Mouse (Mus musculus): ENCODE measurements at regions not wholly inside any gene's neighbourhood (a gene's known extent, or its start where the extent isn't known, plus 50 kb on each side); places are given as distances from the start of the nearest gene placed in this dataset.

GRCm38 (mm10) chr3:52563595-52563994 is 295.5 kb downstream of the Foxo1 start:
- TF ChIP-seq CTCF (IDR thresholded peaks at IDR 0.05; ENCODE audit: low read depth): no peak
- Histone ChIP-seq H3K4me3 (ENCODE audit: low read depth, low read length) (no peak overlapping the region), H3K27me3 (replicated peaks; ENCODE audit: control insufficient read depth, insufficient read depth, low read length) (no peaks in the 10 kb centered on the region), H3K9ac (ENCODE audit: low read depth, low read length) (no peak overlapping the region), H3K36me3 (ENCODE audit: control insufficient read depth, insufficient read depth) (no peaks in the 10 kb centered on the region), H3K27ac (ENCODE audit: low read depth, low read length) (no peak overlapping the region), H3K9me3 (ENCODE audit: control insufficient read depth) (no peaks in the 10 kb centered on the region), H3K4me1 (replicated peaks; ENCODE audit: control insufficient read depth, insufficient read depth, low read length) (no peaks in the 10 kb centered on the region), H3K4me2 (replicated peaks; ENCODE audit: low read depth) (no peak overlapping the region)
- ATAC-seq: no peak
- WGBS: 79% methylated on average over 5 of the region's 5 CpGs

- 61% methylated on average over 5 of the region's 5 CpGs for WGBS
- no peak for ATAC-seq
These were observed 294.7 kb downstream of the Foxo1 start for GRCm38 (mm10) chr3:52562816-52563215.

GRCm38 (mm10) chr3:52559481-52559880 is 291.3 kb downstream of the Foxo1 start:
- WGBS: 85% methylated on average over 10 of the region's 10 CpGs
- Histone ChIP-seq H3K27me3 (replicated peaks; ENCODE audit: control insufficient read depth, insufficient read depth, low read length) (no peaks in the 10 kb centered on the region), H3K4me3 (ENCODE audit: low read depth, low read length) (no peak overlapping the region), H3K4me1 (replicated peaks; ENCODE audit: control insufficient read depth, insufficient read depth, low read length) (no peaks in the 10 kb centered on the region), H3K4me2 (replicated peaks; ENCODE audit: low read depth) (no peak overlapping the region), H3K36me3 (ENCODE audit: control insufficient read depth, insufficient read depth) (no peaks in the 10 kb centered on the region), H3K9ac (ENCODE audit: low read depth, low read length) (no peak overlapping the region), H3K9me3 (ENCODE audit: control insufficient read depth) (no peaks in the 10 kb centered on the region), H3K27ac (ENCODE audit: low read depth, low read length) (no peak overlapping the region)
- ATAC-seq: no peak
- no peak for TF ChIP-seq CTCF (IDR thresholded peaks at IDR 0.05; ENCODE audit: low read depth)

More at GRCm38 (mm10) chr3:52562816-52563215, 294.7 kb downstream of the Foxo1 start:
- Histone ChIP-seq H3K36me3 (ENCODE audit: control insufficient read depth, insufficient read depth) (no peaks in the 10 kb centered on the region), H3K27ac (ENCODE audit: low read depth, low read length) (no peak overlapping the region), H3K9me3 (ENCODE audit: control insufficient read depth) (no peaks in the 10 kb centered on the region), H3K4me3 (ENCODE audit: low read depth, low read length) (no peak overlapping the region), H3K27me3 (replicated peaks; ENCODE audit: control insufficient read depth, insufficient read depth, low read length) (no peaks in the 10 kb centered on the region), H3K4me1 (replicated peaks; ENCODE audit: control insufficient read depth, insufficient read depth, low read length) (no peaks in the 10 kb centered on the region), H3K4me2 (replicated peaks; ENCODE audit: low read depth) (no peak overlapping the region), H3K9ac (ENCODE audit: low read depth, low read length) (no peak overlapping the region)
- no peak for TF ChIP-seq CTCF (IDR thresholded peaks at IDR 0.05; ENCODE audit: low read depth)

GRCm38 (mm10) chr3:52558765-52559164 is 290.6 kb downstream of the Foxo1 start:
- Histone ChIP-seq H3K27me3 (replicated peaks; ENCODE audit: control insufficient read depth, insufficient read depth, low read length) (no peaks in the 10 kb centered on the region), H3K9me3 (ENCODE audit: control insufficient read depth) (no peaks in the 10 kb centered on the region), H3K4me1 (replicated peaks; ENCODE audit: control insufficient read depth, insufficient read depth, low read length) (no peaks in the 10 kb centered on the region), H3K9ac (ENCODE audit: low read depth, low read length) (no peak overlapping the region), H3K4me3 (ENCODE audit: low read depth, low read length) (no peak overlapping the region), H3K27ac (ENCODE audit: low read depth, low read length) (no peak overlapping the region), H3K4me2 (replicated peaks; ENCODE audit: low read depth) (no peak overlapping the region), H3K36me3 (ENCODE audit: control insufficient read depth, insufficient read depth) (no peaks in the 10 kb centered on the region)
- no peak for TF ChIP-seq CTCF (IDR thresholded peaks at IDR 0.05; ENCODE audit: low read depth)
- ATAC-seq: no peak
- 93% methylated on average over 6 of the region's 6 CpGs for WGBS

- WGBS: 80% methylated on average over 4 of the region's 4 CpGs
- Histone ChIP-seq H3K36me3 (ENCODE audit: control insufficient read depth, insufficient read depth) (no peaks in the 10 kb centered on the region), H3K27ac (ENCODE audit: low read depth, low read length) (no peak overlapping the region), H3K27me3 (replicated peaks; ENCODE audit: control insufficient read depth, insufficient read depth, low read length) (no peaks in the 10 kb centered on the region), H3K9ac (ENCODE audit: low read depth, low read length) (no peak overlapping the region), H3K4me2 (replicated peaks; ENCODE audit: low read depth) (no peak overlapping the region), H3K4me1 (replicated peaks; ENCODE audit: control insufficient read depth, insufficient read depth, low read length) (no peaks in the 10 kb centered on the region), H3K4me3 (ENCODE audit: low read depth, low read length) (no peak overlapping the region), H3K9me3 (ENCODE audit: control insufficient read depth) (no peaks in the 10 kb centered on the region)
- no peak for TF ChIP-seq CTCF (IDR thresholded peaks at IDR 0.05; ENCODE audit: low read depth)
- no peak for ATAC-seq
These were observed 289.2 kb downstream of the Foxo1 start for GRCm38 (mm10) chr3:52557296-52557695.

GRCm38 (mm10) chr3:52555038-52555437 is 286.9 kb downstream of the Foxo1 start:
- ATAC-seq: no peak
- Histone ChIP-seq H3K27me3 (replicated peaks; ENCODE audit: control insufficient read depth, insufficient read depth, low read length) (no peaks in the 10 kb centered on the region), H3K4me3 (ENCODE audit: low read depth, low read length) (no peak overlapping the region), H3K4me2 (replicated peaks; ENCODE audit: low read depth) (no peak overlapping the region), H3K9me3 (ENCODE audit: control insufficient read depth) (no peaks in the 10 kb centered on the region), H3K27ac (ENCODE audit: low read depth, low read length) (no peak overlapping the region), H3K9ac (ENCODE audit: low read depth, low read length) (no peak overlapping the region), H3K36me3 (ENCODE audit: control insufficient read depth, insufficient read depth) (no peaks in the 10 kb centered on the region), H3K4me1 (replicated peaks; ENCODE audit: control insufficient read depth, insufficient read depth, low read length) (no peaks in the 10 kb centered on the region)
- WGBS: 72% methylated on average over 6 of the region's 6 CpGs
- TF ChIP-seq CTCF (IDR thresholded peaks at IDR 0.05; ENCODE audit: low read depth): no peak

- H3K36me3 ChIP-seq (ENCODE audit: control insufficient read depth, insufficient read depth): no peaks in the 10 kb centered on the region
- no peak for TF ChIP-seq CTCF (IDR thresholded peaks at IDR 0.05; ENCODE audit: low read depth)
These were observed 286.4 kb downstream of the Foxo1 start for GRCm38 (mm10) chr3:52554490-52554889.

More at GRCm38 (mm10) chr3:52554490-52554889, 286.4 kb downstream of the Foxo1 start:
- H3K9me3 ChIP-seq (ENCODE audit: control insufficient read depth): no peaks in the 10 kb centered on the region
- H3K27me3 ChIP-seq (replicated peaks; ENCODE audit: control insufficient read depth, insufficient read depth, low read length): no peaks in the 10 kb centered on the region
- no peaks in the 10 kb centered on the region for H3K4me1 ChIP-seq (replicated peaks; ENCODE audit: control insufficient read depth, insufficient read depth, low read length)
- H3K4me3 ChIP-seq (ENCODE audit: low read depth, low read length): no peak overlapping the region
- H3K9ac ChIP-seq (ENCODE audit: low read depth, low read length): no peak overlapping the region
- H3K27ac ChIP-seq (ENCODE audit: low read depth, low read length): no peak overlapping the region
- 68% methylated on average over 1 of the region's 1 CpGs for WGBS
- no peak for ATAC-seq
- no peak overlapping the region for H3K4me2 ChIP-seq (replicated peaks; ENCODE audit: low read depth)
